Mouse (Mus musculus): ENCODE data around the gene Cpt1b.

- TF ChIP-seq TAL1 (IDR thresholded peaks at IDR 0.05; ENCODE audit: low read length): no peak
- no peak for TF ChIP-seq GATA1 (IDR thresholded peaks at IDR 0.05; ENCODE audit: low read length)
These were observed 20.6 kb downstream of the Cpt1b start for GRCm38 (mm10) chr15:89404831-89405623.

Measured in erythroblast, embryonic 14.5 days (primary cell).